Mouse (Mus musculus) spleen, adult 18-20 months (tissue): ENCODE results near the gene Hoxb4.

Experiments
- DNase-seq, 2 experiments: peaks; one replicate each; pipeline ENCODE4 v3.0.0; 2022; ENCODE audit warnings: mixed read lengths in 2 of 2

The Hoxb4 gene

GRCm38 (mm10) chr11:96300354-96301063 is 17.6 kb upstream of the Hoxb4 start:
- no peak for DNase-seq

- no peak for DNase-seq
Measured at GRCm38 (mm10) chr11:96301064-96301431, 17.0 kb upstream of the Hoxb4 start.

- DNase-seq: no peak
Measured at GRCm38 (mm10) chr11:96301837-96302236, 16.2 kb upstream of the Hoxb4 start.

- DNase-seq: no peak
Measured at GRCm38 (mm10) chr11:96302381-96303150, 15.5 kb upstream of the Hoxb4 start.

GRCm38 (mm10) chr11:96303151-96304099 is 14.6 kb upstream of the Hoxb4 start, which contains the start of gene Hoxb5:
Hoxb5 (plus strand) TSS chr11:96303336.
- DNase-seq: peak in 1 of 2 experiments; percentile 69

- DNase-seq: no peak
Measured at GRCm38 (mm10) chr11:96304381-96305195, 13.5 kb upstream of the Hoxb4 start.

GRCm38 (mm10) chr11:96305505-96306182 is 12.4 kb upstream of the Hoxb4 start:
- DNase-seq: no peak

GRCm38 (mm10) chr11:96306183-96306907 is 11.7 kb upstream of the Hoxb4 start:
- no peak for DNase-seq

GRCm38 (mm10) chr11:96306908-96307269 is 11.2 kb upstream of the Hoxb4 start:
- DNase-seq: no peak

GRCm38 (mm10) chr11:96308763-96309162 is 9.3 kb upstream of the Hoxb4 start:
- DNase-seq: no peak

GRCm38 (mm10) chr11:96309288-96309687 is 8.8 kb upstream of the Hoxb4 start:
- no peak for DNase-seq

- DNase-seq: no peak
Measured at GRCm38 (mm10) chr11:96310183-96310938, 7.7 kb upstream of the Hoxb4 start.

GRCm38 (mm10) chr11:96311097-96311496 is 7.0 kb upstream of the Hoxb4 start:
- no peak for DNase-seq

GRCm38 (mm10) chr11:96311520-96312417 is 6.3 kb upstream of the Hoxb4 start:
- peak; percentile 47 to 63 for DNase-seq

- DNase-seq: no peak
Measured at GRCm38 (mm10) chr11:96313134-96313533, 4.9 kb upstream of the Hoxb4 start.

GRCm38 (mm10) chr11:96313806-96314428 is 4.2 kb upstream of the Hoxb4 start:
- no peak for DNase-seq

GRCm38 (mm10) chr11:96314671-96315343 is 3.3 kb upstream of the Hoxb4 start:
- DNase-seq: no peak

- DNase-seq: no peak
Measured at GRCm38 (mm10) chr11:96315344-96315681, 2.8 kb upstream of the Hoxb4 start.
